Mouse (Mus musculus) megakaryocyte-erythroid progenitor cell, adult 5-6 weeks (primary cell): ENCODE results near the gene 1700012B09Rik. TPM values are rescaled to one million over a fixed set of nuclear protein-coding genes. Genes with fewer than 3 reads are reported as not detected.

Experiments
- ATAC-seq: replicated peaks from 2 replicates; pipeline ENCODE4 v1.8.0; 2016; ENCODE audit warnings: mild to moderate bottlenecking, inconsistent platforms; ENCODE audit not compliant: severe bottlenecking, poor library complexity, low FRiP score, low TSS enrichment
- total RNA-seq, 2 experiments: library from RNA; stranded (forward) in 1 of 2; stranded (reverse) in 1 of 2; fragments of 200-1000, 215-1000 nt in 1 of 2; fragments of >200 nt in 1 of 2; fragmentation: Nextera tagmentation in 1 of 2; gene quantifications; 2 replicates each; pipeline ENCODE4 v1.2.3; 2014 to 2017

The 1700012B09Rik gene
- not detected in 2 replicates for total RNA-seq (2014; fragmentation: Nextera tagmentation)
- total RNA-seq (2017) = not detected in 2 replicates

DNA sequence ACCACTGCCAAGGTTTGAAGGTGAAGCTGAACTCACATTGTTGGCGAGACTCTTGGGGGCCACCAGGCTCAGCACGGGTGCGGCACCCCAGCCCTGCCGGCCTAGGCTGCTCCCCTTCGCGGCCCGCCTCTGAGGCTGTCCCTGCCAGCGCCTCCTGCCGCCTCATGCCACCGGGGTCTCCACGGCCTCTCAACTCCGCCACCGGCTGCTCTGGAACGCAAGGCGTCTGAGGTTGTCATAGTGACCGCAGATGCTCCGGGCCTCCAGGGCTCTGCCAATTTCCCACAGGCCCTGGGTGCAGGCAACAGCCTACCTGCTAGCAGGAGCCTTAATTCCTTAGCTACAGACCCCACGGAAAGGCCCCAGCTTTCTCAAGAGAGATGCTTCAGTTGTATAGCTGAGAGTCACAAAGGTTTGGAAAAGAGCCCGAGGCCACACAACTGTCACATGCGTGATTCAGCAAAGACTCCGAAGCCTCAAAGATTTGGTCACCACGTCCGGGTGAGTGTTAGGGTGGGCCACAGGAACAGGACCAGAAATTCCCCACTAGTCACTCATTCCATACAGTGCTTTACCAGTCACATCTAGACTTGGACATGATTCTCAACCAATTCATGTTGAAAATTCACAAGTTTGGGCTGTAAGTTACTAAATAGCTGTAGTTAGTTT lies at the start of gene 1700012B09Rik:
Gene 1700012B09Rik, minus strand, starts transcription at position 228 of the 669 bp plus-strand sequence.
- ATAC-seq = peak; percentile 50

DNA sequence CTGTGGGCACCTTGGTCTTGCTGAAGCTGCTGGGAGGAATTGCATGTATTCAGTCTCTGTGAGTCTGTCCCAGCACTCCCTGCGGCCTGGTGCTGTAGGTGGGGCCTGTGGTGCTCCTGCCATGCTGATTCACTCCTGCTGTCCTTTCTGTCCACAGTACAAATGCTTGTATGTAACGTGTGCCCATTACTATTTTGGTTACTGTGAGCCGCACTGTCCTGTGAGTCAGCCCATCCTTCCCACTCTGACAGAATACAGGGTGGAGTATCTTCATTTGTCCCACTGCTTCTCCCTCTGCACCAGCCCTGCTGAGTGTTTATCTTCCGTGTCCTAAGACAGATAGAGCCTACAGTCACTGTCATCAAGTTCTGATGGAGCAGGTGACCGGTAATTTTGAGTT lies 39.3 kb upstream of the 1700012B09Rik start:
- no peak for ATAC-seq

GRCm38 (mm10) chr9:14806786-14807185 lies 36.0 kb upstream of the 1700012B09Rik start:
- ATAC-seq = no peak

GRCm38 (mm10) chr9:14805714-14806113 lies 34.9 kb upstream of the 1700012B09Rik start:
- no peak for ATAC-seq

DNA sequence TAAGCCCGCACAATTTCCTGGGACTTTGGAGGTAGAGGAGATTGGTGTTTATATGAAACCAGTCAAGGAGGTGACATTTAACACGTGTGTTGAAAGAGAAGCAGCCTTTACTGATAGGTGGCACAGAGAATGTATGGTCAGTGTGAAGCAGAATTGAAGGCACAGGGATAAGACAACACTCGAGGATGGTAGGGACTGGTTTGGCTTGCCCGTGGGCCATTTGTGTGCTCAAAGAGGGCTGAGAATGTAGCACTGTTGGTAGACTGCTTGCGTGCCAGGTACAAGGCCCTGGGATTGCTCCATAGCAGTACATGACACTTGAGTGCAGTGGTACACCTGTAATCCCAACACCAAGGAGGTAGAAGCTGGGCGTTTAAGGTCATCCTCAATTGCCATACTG lies 16.5 kb upstream of the 1700012B09Rik start:
- no peak for ATAC-seq

GRCm38 (mm10) chr9:14784039-14785002 lies 13.5 kb upstream of the 1700012B09Rik start, which contains the start of the genes Mre11a and Ankrd49:
TSS of gene Mre11a (plus strand) at chr9:14784654.
TSS of gene Ankrd49 (minus strand) at chr9:14784856.
- ATAC-seq = peak; percentile 99

DNA sequence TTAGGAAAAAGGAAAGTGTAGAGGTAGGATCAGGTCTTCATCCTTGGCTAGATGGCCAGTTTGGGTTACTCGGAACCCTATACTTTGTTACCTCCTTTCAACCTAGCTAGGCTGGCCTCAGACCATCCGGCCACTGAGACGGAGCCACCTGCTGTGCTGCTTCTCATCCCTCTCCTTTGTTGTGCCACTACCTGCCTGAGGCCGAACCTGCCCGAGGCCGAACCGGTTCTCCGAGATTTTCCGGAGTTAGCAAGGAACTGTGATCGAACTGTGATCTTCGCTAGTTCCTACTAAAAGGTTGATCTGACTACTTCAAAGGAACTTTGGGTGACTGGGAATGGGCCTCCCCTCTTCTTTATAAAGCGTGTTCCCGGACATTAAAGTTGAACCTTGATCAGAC lies 7.5 kb upstream of the 1700012B09Rik start:
- no peak for ATAC-seq

DNA sequence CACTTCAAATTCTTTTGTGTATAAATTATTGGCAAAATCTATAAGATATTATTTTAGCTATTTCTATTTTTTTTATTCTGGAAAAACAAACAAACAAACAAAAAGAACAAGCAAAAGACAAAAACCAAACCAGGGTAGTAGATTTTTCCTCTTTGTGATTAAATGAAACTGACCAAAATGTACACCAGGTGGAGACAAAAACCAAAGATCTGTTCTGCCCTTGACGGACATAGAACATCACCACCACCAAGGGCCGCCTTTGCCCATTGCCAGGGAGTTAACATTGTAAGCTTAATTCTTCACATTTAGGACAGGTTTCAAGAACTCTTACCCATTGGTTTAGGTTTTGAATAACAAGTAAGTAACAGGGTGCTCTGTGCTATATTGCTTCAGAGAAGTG lies 3.0 kb upstream of the 1700012B09Rik start:
- ATAC-seq = no peak

DNA sequence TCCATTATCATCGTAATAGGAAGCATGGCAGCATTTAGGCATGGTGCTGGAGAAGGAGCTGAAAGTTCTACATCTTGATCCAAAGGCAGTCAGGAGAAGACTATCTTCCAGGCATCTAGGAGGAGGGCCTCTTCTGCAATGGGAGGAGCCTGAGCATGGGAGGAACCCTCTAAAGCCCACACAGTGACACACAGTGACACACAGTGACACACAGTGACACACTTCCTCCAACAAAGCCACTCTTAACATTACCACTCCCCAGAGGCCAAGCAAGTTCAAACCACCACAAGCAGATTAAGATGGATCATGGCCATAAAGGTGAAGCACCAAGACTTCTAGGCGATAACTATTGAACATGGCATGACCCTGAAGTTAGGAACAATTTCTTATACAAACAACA lies 1.2 kb upstream of the 1700012B09Rik start:
- no peak for ATAC-seq

GRCm38 (mm10) chr9:14769811-14770210 lies 1.0 kb downstream of the 1700012B09Rik start:
- no peak for ATAC-seq

- ATAC-seq = peak; percentile 77
Measured at GRCm38 (mm10) chr9:14764765-14765164, 6.1 kb downstream of the 1700012B09Rik start.

GRCm38 (mm10) chr9:14759261-14759660 lies 11.6 kb downstream of the 1700012B09Rik start:
- ATAC-seq = no peak

DNA sequence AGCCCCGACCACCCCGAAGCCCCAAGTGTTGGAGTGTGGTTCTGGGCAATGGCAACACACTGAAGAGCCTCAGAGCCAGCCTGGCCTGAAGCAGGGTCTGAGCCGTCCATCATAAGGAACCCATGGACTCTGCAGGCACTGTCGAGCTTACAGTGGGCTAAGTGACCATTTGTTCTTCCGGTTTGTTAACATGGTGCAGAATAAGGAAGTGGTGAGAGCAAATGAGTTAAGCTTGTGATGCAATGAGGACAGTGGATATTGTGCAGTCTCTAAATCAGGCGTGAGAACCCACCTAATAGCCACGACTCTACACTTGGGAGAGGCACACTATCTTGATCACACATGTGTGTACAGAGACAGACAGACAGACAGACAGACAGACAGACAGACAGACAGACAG lies 12.2 kb downstream of the 1700012B09Rik start:
- no peak for ATAC-seq

GRCm38 (mm10) chr9:14754469-14754868 lies 16.4 kb downstream of the 1700012B09Rik start:
- no peak for ATAC-seq

- no peak for ATAC-seq
Measured at GRCm38 (mm10) chr9:14753947-14754346, 16.9 kb downstream of the 1700012B09Rik start.

DNA sequence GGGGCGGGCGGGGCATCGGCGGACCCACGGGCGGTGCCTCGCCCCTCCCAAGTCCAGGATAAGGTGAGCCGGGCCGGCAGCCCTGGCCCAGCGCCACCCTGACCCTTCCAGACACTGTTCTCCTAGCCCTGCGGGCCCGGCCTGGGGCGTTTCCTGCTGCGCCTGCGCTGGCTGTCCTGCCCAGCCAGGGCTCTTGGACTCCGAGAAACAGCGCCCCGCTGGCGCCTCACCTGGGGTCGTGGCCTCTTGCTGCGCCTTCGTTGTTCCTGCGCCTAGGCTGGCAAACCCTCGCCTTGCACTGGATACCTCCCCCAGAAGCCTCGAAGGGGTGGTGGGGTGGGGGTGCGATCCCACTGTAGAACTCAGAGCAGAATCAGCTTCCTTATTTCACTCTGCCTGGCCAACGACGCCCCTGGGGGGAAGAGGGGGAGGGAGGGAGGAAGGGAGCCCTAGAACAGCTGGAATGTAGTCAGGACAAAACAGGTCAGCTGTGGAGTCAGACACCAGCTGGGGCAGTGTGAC lies 18.8 kb downstream of the 1700012B09Rik start, which contains the start of gene Fut4:
Gene Fut4, minus strand, starts transcription at position 393 of the 522 bp plus-strand sequence.
- ATAC-seq = peak; percentile 62

DNA sequence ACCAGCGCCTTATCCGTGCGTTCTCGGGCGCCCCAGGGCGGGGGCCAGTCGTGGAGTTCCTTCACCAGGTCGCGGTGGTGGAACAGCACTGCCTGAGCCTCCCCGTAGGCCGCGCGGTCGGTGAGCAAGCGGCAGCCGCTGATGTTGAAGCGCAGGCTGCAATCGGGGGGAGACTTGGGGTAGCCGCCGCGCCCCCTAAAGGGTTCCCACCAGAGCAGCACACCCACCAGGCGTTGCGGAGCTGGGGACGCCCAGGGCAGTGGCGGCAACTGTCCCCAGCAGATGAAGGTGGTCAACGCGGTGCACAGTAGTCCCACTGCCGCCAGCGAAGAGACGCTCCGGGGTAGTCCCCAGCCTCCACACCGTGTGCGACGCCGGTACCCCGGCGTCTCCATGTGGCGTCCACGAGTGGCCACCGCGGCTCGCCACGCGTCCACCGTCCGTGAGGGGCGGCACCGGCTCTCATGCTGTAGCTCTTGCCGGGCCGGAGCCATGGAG lies 19.3 kb downstream of the 1700012B09Rik start:
- ATAC-seq = peak; percentile 55

DNA sequence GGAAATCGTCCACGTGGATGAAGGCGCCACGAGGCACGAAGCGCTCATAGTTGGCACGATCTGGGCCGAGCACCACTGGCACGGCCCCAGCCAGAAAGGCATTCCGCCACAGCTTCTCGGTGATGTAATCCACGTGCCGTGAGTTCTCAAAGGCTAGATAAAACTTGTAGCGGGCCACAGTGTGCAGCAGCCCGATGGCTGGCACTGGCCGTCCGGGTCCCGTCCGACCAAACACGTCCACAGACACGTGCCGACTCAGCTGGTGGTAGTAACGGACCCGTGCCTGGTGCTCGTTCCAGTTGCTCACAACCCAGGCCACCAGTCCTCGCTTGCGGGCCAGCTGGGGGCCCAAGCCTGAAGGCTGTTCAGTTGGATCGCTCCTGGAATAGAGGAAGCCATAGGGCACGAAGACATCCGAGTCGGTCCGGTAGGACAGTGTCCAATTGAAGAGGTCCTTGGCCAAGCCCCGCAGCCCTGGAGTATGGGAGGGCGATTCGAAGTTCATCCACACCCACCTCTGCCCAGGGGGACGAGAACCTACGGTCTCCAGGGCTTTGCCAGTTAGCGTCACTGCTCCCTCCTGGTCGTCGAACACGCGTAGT lies 19.8 kb downstream of the 1700012B09Rik start:
- no peak for ATAC-seq

- no peak for ATAC-seq
Measured at GRCm38 (mm10) chr9:14740151-14740924, 30.5 kb downstream of the 1700012B09Rik start, which contains the start of gene Piwil4. TSS of gene Piwil4 (minus strand) at chr9:14740733.
